Mouse (Mus musculus) heart, embryonic 11.5 days (tissue): Measurements from ENCODE around the gene Kcnk3. TPM values are rescaled to one million over a fixed set of nuclear protein-coding genes. Genes with fewer than 3 reads are reported as not detected.

Experiments
- ATAC-seq: fragments of 200-750 bp; cut with Nextera tagmentation; replicated peaks from 2 replicates; pipeline ENCODE4 v1.8.0; 2017; ENCODE audit warnings: moderate library complexity; ENCODE audit not compliant: insufficient number of reproducible peaks, low FRiP score, low TSS enrichment
- H3K27ac ChIP-seq: fragments of 300-500 bp; sonication (generic); 2 replicates; pipeline ENCODE4 v1.5.1; 2014; ENCODE audit warnings: mild to moderate bottlenecking, low read depth, low read length
- H3K27me3 ChIP-seq: fragments of 300-500 bp; sonication (generic); 2 replicates; pipeline ENCODE4 v1.6.1; 2014; ENCODE audit warnings: mild to moderate bottlenecking, low read length, mixed read lengths; ENCODE audit not compliant: control insufficient read depth, insufficient read depth
- H3K36me3 ChIP-seq: fragments of 300-500 bp; sonication (generic); 2 replicates; pipeline ENCODE4 v1.6.1; 2014; ENCODE audit warnings: mild to moderate bottlenecking, low read length, moderate library complexity, mixed read lengths; ENCODE audit not compliant: control insufficient read depth, insufficient read depth
- H3K4me1 ChIP-seq: fragments of 300-500 bp; sonication (generic); 2 replicates; pipeline ENCODE4 v1.6.1; 2014; ENCODE audit warnings: low read length; ENCODE audit not compliant: control insufficient read depth, insufficient read depth
- H3K4me2 ChIP-seq: fragments of 300-500 bp; sonication (generic); 2 replicates; pipeline ENCODE4 v1.6.1; 2014; ENCODE audit warnings: mild to moderate bottlenecking, moderate library complexity
- H3K4me3 ChIP-seq: fragments of 300-500 bp; sonication (generic); 2 replicates; pipeline ENCODE4 v1.5.1; 2014; ENCODE audit warnings: low read depth, low read length
- H3K9ac ChIP-seq: fragments of 300-500 bp; sonication (generic); 2 replicates; pipeline ENCODE4 v1.6.1; 2014; ENCODE audit warnings: mild to moderate bottlenecking, low read depth, low read length, moderate library complexity
- H3K9me3 ChIP-seq: fragments of 300-500 bp; sonication (generic); replicated peaks from 2 replicates; pipeline ENCODE4 v1.6.1; 2016; ENCODE audit warnings: low read length; ENCODE audit not compliant: control insufficient read depth
- WGBS: fragments of 180-500 bp; shearing (Covaris S2); extraction: QIAGEN DNeasy Blood & Tissue Kit; methylation state at CpG from one replicate; pipeline ENCODE4 v1.1.7; 2014; ENCODE audit not compliant: insufficient replicate concordance; 5-methylcytosine and 5-hydroxymethylcytosine counted together
- polyA plus RNA-seq: library from polyadenylated mRNA; unstranded; fragments of >200 nt; fragmentation: Nextera tagmentation; extraction: Ambion mirVana; gene quantifications from 2 replicates; pipeline ENCODE4 v1.2.1, GENCODE M21; 2014

The Kcnk3 gene
- polyA plus RNA-seq, 1 experiment from 2014 or later: 37.8 TPM

- Histone ChIP-seq H3K4me1 (peaks cover 41% of the 10 kb centered on the region), H3K4me2 (no peak overlapping the region), H3K9ac (no peak overlapping the region), H3K27me3 (no peaks in the 10 kb centered on the region), H3K27ac (peak overlapping the region; percentile 82; the same call in 1 of the 2 replicates), H3K36me3 (no peaks in the 10 kb centered on the region), H3K4me3 (no peak overlapping the region), H3K9me3 (no peaks in the 10 kb centered on the region)
- 48% methylated on average over 6 of the region's 6 CpGs for WGBS
- no peak for ATAC-seq
Observed at GRCm38 (mm10) chr5:30578445-30579080, 9.4 kb upstream of the Kcnk3 start.

GRCm38 (mm10) chr5:30580725-30581124 lies 7.2 kb upstream of the Kcnk3 start:
- Histone ChIP-seq H3K4me2 (no peak overlapping the region), H3K27ac (no peak overlapping the region), H3K9me3 (no peaks in the 10 kb centered on the region), H3K4me1 (peaks cover 41% of the 10 kb centered on the region), H3K27me3 (no peaks in the 10 kb centered on the region), H3K36me3 (no peaks in the 10 kb centered on the region), H3K4me3 (no peak overlapping the region), H3K9ac (no peak overlapping the region)
- no peak for ATAC-seq
- 59% methylated on average over 6 of the region's 6 CpGs for WGBS

GRCm38 (mm10) chr5:30582017-30582416 lies 6.0 kb upstream of the Kcnk3 start:
- H3K4me1 ChIP-seq: peaks cover 40% of the 10 kb centered on the region
- H3K4me2 ChIP-seq: no peak overlapping the region
- H3K27ac ChIP-seq: no peak overlapping the region
- 53% methylated on average over 5 of the region's 5 CpGs for WGBS
- no peak overlapping the region for H3K9ac ChIP-seq
- H3K4me3 ChIP-seq: no peak overlapping the region
- no peak for ATAC-seq
- H3K27me3 ChIP-seq: 0 out of 2 replicates have a peak, but pooled peaks cover under 1% of the 10 kb centered on the region
- no peaks in the 10 kb centered on the region for H3K9me3 ChIP-seq
- H3K36me3 ChIP-seq: no peaks in the 10 kb centered on the region

- Histone ChIP-seq H3K4me3 (no peak overlapping the region), H3K4me1 (peaks cover 33% of the 10 kb centered on the region), H3K27ac (peak overlapping the region; percentile 66; the same call in 1 of the 2 replicates), H3K9ac (no peak overlapping the region), H3K27me3 (peaks cover 28% of the 10 kb centered on the region), H3K9me3 (no peaks in the 10 kb centered on the region), H3K4me2 (peak overlapping the region; percentile 91; the same call in 1 of the 2 replicates), H3K36me3 (no peaks in the 10 kb centered on the region)
- 54% methylated on average over 2 of the region's 3 CpGs for WGBS
- ATAC-seq: no peak
Observed at GRCm38 (mm10) chr5:30586616-30587015, 1.4 kb upstream of the Kcnk3 start.

GRCm38 (mm10) chr5:30587101-30587500 lies 869 bp upstream of the Kcnk3 start:
- H3K9me3 ChIP-seq: no peaks in the 10 kb centered on the region
- H3K27ac ChIP-seq: peak overlapping the region; percentile 66
- H3K27me3 ChIP-seq: peaks cover 28% of the 10 kb centered on the region
- no peak for ATAC-seq
- peaks cover 35% of the 10 kb centered on the region for H3K4me1 ChIP-seq
- no peaks in the 10 kb centered on the region for H3K36me3 ChIP-seq
- H3K4me2 ChIP-seq: peak overlapping the region; percentile 91
- 0 out of 2 replicates have a peak overlapping the region, but pooled peaks have one; percentile 34 for H3K9ac ChIP-seq
- WGBS: 19% methylated on average over 2 of the region's 2 CpGs
- no peak overlapping the region for H3K4me3 ChIP-seq

GRCm38 (mm10) chr5:30588301-30588968 lies 465 bp downstream of the Kcnk3 start:
- peaks cover 28% of the 10 kb centered on the region for H3K27me3 ChIP-seq
- no peaks in the 10 kb centered on the region for H3K36me3 ChIP-seq
- H3K27ac ChIP-seq: peak overlapping the region; percentile 62
- peak overlapping the region; percentile 67 for H3K4me3 ChIP-seq
- H3K4me1 ChIP-seq: peaks cover 38% of the 10 kb centered on the region
- ATAC-seq: 0 out of 2 replicates have a peak, but pooled peaks have one; percentile 10
- peak overlapping the region; percentile 91 for H3K4me2 ChIP-seq
- H3K9ac ChIP-seq: peak overlapping the region; percentile 78
- H3K9me3 ChIP-seq: no peaks in the 10 kb centered on the region
- 2% methylated on average over 69 of the region's 70 CpGs for WGBS

- H3K4me3 ChIP-seq: peak overlapping the region; percentile 67
- H3K4me2 ChIP-seq: peak overlapping the region; percentile 91
- H3K27me3 ChIP-seq: peaks cover 28% of the 10 kb centered on the region
- 40% methylated on average over 4 of the region's 4 CpGs for WGBS
- H3K4me1 ChIP-seq: peaks cover 44% of the 10 kb centered on the region
- H3K9me3 ChIP-seq: no peaks in the 10 kb centered on the region
- no peaks in the 10 kb centered on the region for H3K36me3 ChIP-seq
- H3K9ac ChIP-seq: peak overlapping the region; percentile 78
- no peak for ATAC-seq
- H3K27ac ChIP-seq: 0 out of 2 replicates have a peak overlapping the region, but pooled peaks have one; percentile 62
Observed at GRCm38 (mm10) chr5:30589069-30589468, 1.1 kb downstream of the Kcnk3 start.

- Histone ChIP-seq H3K9ac (peak overlapping the region; percentile 78; the same call in 1 of the 2 replicates), H3K4me1 (peaks cover 48% of the 10 kb centered on the region), H3K9me3 (no peaks in the 10 kb centered on the region), H3K4me2 (peak overlapping the region; percentile 91), H3K27me3 (peaks cover 28% of the 10 kb centered on the region), H3K4me3 (peak overlapping the region; percentile 67), H3K36me3 (no peaks in the 10 kb centered on the region), H3K27ac (no peak overlapping the region)
- ATAC-seq: no peak
- 56% methylated on average over 3 of the region's 3 CpGs for WGBS
Observed at GRCm38 (mm10) chr5:30589546-30589945, 1.6 kb downstream of the Kcnk3 start.
